Mouse (Mus musculus) limb, embryonic 12.5 days (tissue): ENCODE data around the gene Sox5. TPM values are rescaled to one million over a fixed set of nuclear protein-coding genes. Genes with fewer than 3 reads are reported as not detected.

ENCODE experiments used
- ATAC-seq: fragments of 200-750 bp; cut with Nextera tagmentation; 2 replicates; pipeline ENCODE4 v1.8.0; 2017; ENCODE audit warnings: low read depth, moderate TSS enrichment; ENCODE audit not compliant: insufficient number of reproducible peaks, insufficient read depth, low FRiP score, low TSS enrichment
- H3K27ac ChIP-seq: fragments of 300-500 bp; sonication (generic); 2 replicates; pipeline ENCODE4 v1.5.1; 2016; ENCODE audit warnings: mild to moderate bottlenecking, moderate library complexity
- H3K27me3 ChIP-seq: fragments of 300-500 bp; sonication (generic); 2 replicates; pipeline ENCODE4 v1.6.1; 2016; ENCODE audit warnings: mild to moderate bottlenecking, moderate library complexity
- H3K36me3 ChIP-seq: fragments of 300-500 bp; sonication (generic); 2 replicates; pipeline ENCODE4 v1.6.1; 2016; ENCODE audit warnings: mild to moderate bottlenecking, moderate library complexity
- H3K4me1 ChIP-seq: fragments of 300-500 bp; sonication (generic); replicated peaks from 2 replicates; pipeline ENCODE4 v1.6.1; 2016
- H3K4me2 ChIP-seq: fragments of 300-500 bp; sonication (generic); 2 replicates; pipeline ENCODE4 v1.6.1; 2016; ENCODE audit warnings: mild to moderate bottlenecking, moderate library complexity
- H3K4me3 ChIP-seq: fragments of 300-500 bp; sonication (generic); replicated peaks from 2 replicates; pipeline ENCODE4 v1.5.1; 2016; ENCODE audit warnings: mild to moderate bottlenecking
- H3K9ac ChIP-seq: fragments of 300-500 bp; sonication (generic); replicated peaks from 2 replicates; pipeline ENCODE4 v1.6.1; 2016; ENCODE audit warnings: mild to moderate bottlenecking, moderate library complexity
- H3K9me3 ChIP-seq: fragments of 300-500 bp; sonication (generic); 2 replicates; pipeline ENCODE4 v1.6.1; 2016; ENCODE audit warnings: mild to moderate bottlenecking, moderate library complexity
- WGBS: fragments of 180-500 bp; shearing (Covaris S2); methylation state at CpG from one replicate; pipeline ENCODE4 v1.1.7; 2016; 5-methylcytosine and 5-hydroxymethylcytosine counted together
- polyA plus RNA-seq: library from polyadenylated mRNA; unstranded; fragments of >200 nt; fragmentation: Nextera tagmentation; extraction: Ambion mirVana; gene quantifications from 2 replicates; pipeline ENCODE4 v1.2.1, GENCODE M21; 2016

Gene Sox5
- polyA plus RNA-seq, 1 experiment from 2014 or later: 96.1 TPM

DNA sequence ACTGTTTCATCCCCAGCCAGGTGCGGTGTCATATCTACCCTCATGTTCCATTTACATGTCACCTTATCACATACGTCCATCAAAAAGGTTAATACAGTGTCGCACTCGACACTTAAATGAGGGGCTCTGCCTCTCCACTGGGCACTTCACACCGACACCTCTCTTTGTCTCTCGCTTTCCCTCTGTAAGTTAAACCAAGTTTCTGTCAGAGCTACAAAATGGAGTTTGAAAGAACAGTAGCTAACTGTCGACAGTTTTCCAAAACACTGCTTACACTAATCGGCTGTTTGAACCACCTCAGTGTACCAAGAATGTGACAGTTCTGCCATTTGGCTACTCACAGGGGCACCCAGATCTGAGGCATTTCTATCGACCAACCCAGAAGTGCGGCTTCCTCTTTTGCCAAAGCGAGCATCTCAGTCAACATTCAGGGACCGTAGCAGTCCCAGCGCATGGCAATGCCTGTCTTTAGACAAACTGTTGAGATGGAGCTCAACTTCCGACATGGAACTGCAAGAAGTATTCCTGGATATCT, 724.6 kb downstream of the Sox5 start:
- Histone ChIP-seq H3K4me1 (peaks cover 13% of the 10 kb centered on the region), H3K27ac (peak overlapping the region; percentile 95), H3K9ac (no peak overlapping the region), H3K4me2 (no peak overlapping the region), H3K4me3 (no peak overlapping the region), H3K9me3 (no peaks in the 10 kb centered on the region), H3K36me3 (no peaks in the 10 kb centered on the region), H3K27me3 (no peaks in the 10 kb centered on the region)
- ATAC-seq: no peak
- WGBS: 79% methylated on average over 14 of the region's 14 CpGs

DNA sequence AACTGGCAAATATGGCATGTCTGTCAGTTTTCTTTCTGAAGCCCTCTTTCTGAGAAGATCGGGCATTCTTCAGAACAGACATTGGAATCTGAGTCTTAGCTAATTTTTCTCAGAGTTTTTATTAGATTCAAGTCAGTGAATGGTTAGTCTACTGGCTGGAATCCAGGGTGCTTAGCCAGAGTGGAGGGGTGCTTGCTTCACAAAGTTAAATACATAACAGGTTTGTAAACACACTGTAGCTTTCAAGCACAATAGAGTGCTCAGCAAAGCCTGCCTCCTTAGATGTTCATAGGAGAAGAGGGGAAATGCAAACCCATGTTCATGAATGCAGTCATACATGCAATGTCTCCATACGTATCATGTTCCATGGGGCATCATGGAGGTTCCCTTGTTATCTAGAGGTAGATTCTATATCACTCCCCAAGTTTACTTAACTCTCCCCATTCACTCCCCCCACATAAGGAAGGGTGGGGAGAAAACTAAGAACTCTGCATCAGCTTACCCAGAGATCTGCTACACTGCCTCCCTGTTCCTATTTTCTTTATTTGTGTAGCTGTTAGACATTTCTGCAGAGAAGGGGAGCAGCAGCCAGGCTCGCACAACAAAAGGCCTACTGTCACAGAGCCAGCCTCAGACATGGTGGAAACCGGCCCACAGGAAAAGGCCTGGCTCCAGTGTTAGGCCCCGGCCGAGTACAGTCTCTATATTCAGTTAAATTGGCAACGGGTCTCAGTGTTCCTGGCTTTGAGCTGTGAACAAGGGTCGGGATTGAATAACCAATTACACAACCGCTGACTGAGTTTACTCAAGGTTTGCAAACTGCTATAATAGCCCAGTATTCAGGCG, 725.3 kb downstream of the Sox5 start:
- peak; percentile 91 for ATAC-seq
- Histone ChIP-seq H3K9me3 (no peaks in the 10 kb centered on the region), H3K27ac (peak overlapping the region; percentile 95), H3K36me3 (no peaks in the 10 kb centered on the region), H3K4me3 (no peak overlapping the region), H3K9ac (no peak overlapping the region), H3K4me2 (no peak overlapping the region), H3K27me3 (no peaks in the 10 kb centered on the region), H3K4me1 (peaks cover 13% of the 10 kb centered on the region)
- WGBS: 63% methylated on average over 10 of the region's 10 CpGs

DNA sequence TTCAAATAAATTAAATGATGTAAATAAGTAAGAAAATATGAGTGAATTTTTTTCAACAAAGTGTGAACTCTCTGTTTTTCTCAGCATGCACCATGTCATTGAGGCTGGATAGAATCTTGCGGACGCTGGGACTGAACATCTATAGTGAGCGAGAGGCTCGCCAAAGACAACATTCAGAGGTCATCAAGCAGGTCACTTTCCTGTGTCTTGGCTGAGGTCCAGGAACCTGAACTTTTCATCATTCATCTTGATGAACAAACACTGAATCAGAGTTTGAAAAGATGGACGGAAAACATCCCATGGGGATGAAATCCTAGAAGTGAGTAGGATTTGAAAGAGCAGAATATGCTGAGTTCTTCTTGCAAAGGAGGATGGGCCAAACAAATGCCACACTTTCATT, 729.3 kb downstream of the Sox5 start:
- Histone ChIP-seq H3K9ac (no peak overlapping the region), H3K4me2 (no peak overlapping the region), H3K36me3 (no peaks in the 10 kb centered on the region), H3K4me3 (no peak overlapping the region), H3K27me3 (no peaks in the 10 kb centered on the region), H3K27ac (no peak overlapping the region), H3K4me1 (peaks cover 19% of the 10 kb centered on the region), H3K9me3 (no peaks in the 10 kb centered on the region)
- ATAC-seq: no peak
- 79% methylated on average over 5 of the region's 5 CpGs for WGBS

DNA sequence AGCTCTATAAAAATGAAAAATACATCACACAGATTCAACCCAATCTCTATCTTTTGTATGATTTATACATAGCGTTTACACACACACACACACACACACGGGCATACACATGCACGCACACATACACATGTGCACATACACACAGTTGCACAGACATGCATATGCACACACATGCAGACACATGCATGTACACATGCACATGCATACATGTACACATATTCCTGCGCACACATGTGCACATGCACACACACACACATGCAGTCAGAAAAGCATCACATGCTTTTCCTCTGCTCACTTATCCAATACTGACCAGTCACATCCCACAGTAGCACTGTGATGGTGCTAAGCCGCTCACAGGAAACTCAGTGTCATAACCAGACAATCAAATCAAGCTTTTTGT, 730.5 kb downstream of the Sox5 start:
- Histone ChIP-seq H3K27ac (no peak overlapping the region), H3K4me3 (no peak overlapping the region), H3K4me1 (peaks cover 24% of the 10 kb centered on the region), H3K9ac (no peak overlapping the region), H3K9me3 (no peaks in the 10 kb centered on the region), H3K36me3 (no peaks in the 10 kb centered on the region), H3K27me3 (no peaks in the 10 kb centered on the region), H3K4me2 (no peak overlapping the region)
- ATAC-seq: no peak
- WGBS: 89% methylated on average over 5 of the region's 5 CpGs

DNA sequence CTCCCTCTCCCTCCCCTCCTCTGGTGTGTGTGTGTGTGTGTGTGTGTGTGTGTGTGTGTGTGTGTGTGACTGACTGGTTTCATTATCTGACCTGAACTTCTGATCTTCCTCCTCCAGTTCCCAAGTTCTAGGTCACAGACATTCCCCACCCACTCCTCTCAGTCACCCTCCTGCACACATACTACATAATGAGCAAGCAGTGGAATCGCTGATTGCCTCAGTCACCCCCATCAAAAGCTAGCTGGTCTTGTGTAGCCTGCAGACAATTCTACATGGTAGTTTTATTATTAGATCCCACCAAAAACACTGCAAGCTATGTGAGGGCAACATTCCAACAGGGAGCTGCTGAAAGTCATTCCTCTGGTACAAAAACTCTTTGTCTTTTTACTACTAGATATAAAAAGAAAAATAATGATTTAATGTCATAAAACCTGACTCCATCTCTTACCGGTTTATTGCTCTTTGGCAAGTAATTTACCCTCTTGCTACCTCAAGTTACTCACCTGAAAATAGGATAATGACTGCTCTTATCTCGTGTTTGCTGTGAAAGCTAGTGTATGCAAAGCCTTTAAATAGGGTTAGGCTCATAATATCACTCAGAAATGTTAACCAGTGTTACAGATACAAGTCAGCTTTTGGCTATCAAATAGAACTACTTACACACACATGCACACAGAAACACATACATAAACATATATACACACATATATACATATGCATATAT, 733.4 kb downstream of the Sox5 start:
- Histone ChIP-seq H3K4me3 (no peak overlapping the region), H3K9ac (no peak overlapping the region), H3K9me3 (no peaks in the 10 kb centered on the region), H3K36me3 (no peaks in the 10 kb centered on the region), H3K4me1 (peaks cover 29% of the 10 kb centered on the region), H3K4me2 (no peak overlapping the region), H3K27ac (peak overlapping the region; percentile 69), H3K27me3 (no peaks in the 10 kb centered on the region)
- WGBS: 58% methylated on average over 3 of the region's 3 CpGs
- no peak for ATAC-seq

DNA sequence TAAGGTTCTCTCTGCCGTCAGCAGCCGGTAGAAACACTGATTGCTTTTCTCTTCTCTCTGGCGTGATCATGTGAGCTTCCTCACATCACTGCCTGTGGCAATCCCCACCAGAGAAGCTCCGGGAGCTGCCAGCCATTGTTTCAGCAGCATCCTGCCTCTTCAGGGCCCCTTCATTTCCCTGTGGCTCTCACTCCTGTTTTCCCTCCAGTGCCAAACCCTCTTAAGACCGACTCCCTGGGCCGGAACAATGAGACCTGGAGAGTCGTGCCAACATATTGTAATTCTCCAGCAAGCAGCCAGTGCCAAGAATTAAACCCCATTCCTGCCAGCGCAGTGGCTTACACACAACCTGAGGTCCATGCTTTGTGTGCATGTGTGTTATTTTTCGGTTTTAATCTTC, 736.3 kb downstream of the Sox5 start:
- H3K9ac ChIP-seq: no peak overlapping the region
- WGBS: 74% methylated on average over 9 of the region's 9 CpGs

DNA sequence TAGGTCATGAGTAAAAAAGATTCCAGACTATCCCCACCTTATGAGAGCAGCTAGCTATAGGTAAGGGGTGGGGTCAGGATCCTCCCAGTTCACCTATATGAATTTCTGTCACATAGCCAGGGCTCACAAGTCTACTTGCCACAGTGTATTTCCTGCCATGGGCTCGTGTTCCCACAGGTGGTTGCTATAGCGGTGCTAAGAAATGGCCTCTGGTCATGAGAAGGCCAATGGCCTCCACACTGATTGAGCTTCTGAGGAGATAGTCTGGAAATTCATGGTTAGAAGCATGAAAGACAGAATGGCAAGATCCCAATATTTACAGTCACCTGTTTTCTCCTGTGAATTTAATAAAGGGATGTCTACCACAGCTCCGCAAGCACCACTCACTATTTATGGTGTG, 737.4 kb downstream of the Sox5 start:
- H3K4me1 ChIP-seq: peaks cover 49% of the 10 kb centered on the region
- H3K36me3 ChIP-seq: peaks cover 2% of the 10 kb centered on the region; the same call in 1 of the 2 replicates
- H3K27me3 ChIP-seq: no peaks in the 10 kb centered on the region
- 0 out of 2 replicates have a peak overlapping the region, but pooled peaks have one; percentile 4 for H3K27ac ChIP-seq
- no peak overlapping the region for H3K9ac ChIP-seq
- no peak overlapping the region for H3K4me2 ChIP-seq
- no peak overlapping the region for H3K4me3 ChIP-seq
- no peaks in the 10 kb centered on the region for H3K9me3 ChIP-seq
- ATAC-seq: no peak
- 83% methylated on average over 3 of the region's 3 CpGs for WGBS

More for the DNA sequence above, 736.3 kb downstream of the Sox5 start:
- no peak for ATAC-seq
- peak overlapping the region; percentile 50; the same call in 1 of the 2 replicates for H3K27ac ChIP-seq
- no peak overlapping the region for H3K4me3 ChIP-seq
- H3K4me2 ChIP-seq: no peak overlapping the region
- H3K36me3 ChIP-seq: peaks cover 2% of the 10 kb centered on the region; the same call in 1 of the 2 replicates
- H3K9me3 ChIP-seq: no peaks in the 10 kb centered on the region
- no peaks in the 10 kb centered on the region for H3K27me3 ChIP-seq
- peaks cover 46% of the 10 kb centered on the region for H3K4me1 ChIP-seq

DNA sequence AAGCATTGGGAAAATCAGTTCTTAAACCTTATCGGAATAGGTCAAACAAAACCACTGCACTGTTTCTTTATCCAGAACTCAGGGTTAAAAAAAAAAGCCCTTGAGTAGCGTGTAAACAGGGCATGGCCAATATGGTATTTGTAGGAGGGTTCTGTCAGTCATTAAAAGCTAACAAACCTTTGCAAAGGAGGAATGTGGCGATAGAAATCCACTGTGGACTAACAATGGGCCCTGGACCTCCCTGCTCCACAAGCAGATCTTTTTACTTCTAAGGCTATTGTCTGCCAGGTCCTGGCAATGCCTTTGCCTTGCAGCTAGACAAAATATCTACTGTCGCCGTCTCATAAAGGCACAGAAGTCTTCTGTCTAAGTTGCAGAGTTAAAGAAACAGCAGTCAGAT, 738.8 kb downstream of the Sox5 start:
- no peaks in the 10 kb centered on the region for H3K27me3 ChIP-seq
- H3K36me3 ChIP-seq: peaks cover 2% of the 10 kb centered on the region; the same call in 1 of the 2 replicates
- no peaks in the 10 kb centered on the region for H3K9me3 ChIP-seq
- peaks cover 57% of the 10 kb centered on the region for H3K4me1 ChIP-seq
- peak overlapping the region; percentile 85 for H3K27ac ChIP-seq
- 50% methylated on average over 5 of the region's 5 CpGs for WGBS
- no peak for ATAC-seq
- H3K4me3 ChIP-seq: no peak overlapping the region
- H3K9ac ChIP-seq: no peak overlapping the region
- no peak overlapping the region for H3K4me2 ChIP-seq

DNA sequence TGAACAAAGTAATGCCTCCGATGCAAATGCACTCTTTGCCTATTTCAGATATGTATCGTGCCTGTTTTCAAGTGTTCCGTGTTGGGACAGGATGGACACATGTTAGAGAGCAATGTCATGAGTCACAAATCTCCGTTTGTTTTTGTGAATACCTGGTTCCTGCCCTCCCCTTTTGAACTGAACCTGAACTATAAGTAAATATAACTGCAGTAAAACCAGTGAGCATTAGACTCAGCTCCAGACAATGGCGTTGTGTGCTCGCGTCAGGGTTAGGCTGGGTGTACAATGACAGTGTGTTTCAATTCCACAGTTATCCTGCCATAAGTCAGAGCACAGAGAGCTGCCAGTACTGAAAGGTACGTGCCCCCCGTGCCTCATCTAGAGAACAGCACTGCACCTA, 739.8 kb downstream of the Sox5 start:
- Histone ChIP-seq H3K4me1 (peaks cover 52% of the 10 kb centered on the region), H3K4me3 (no peak overlapping the region), H3K27me3 (no peaks in the 10 kb centered on the region), H3K9ac (no peak overlapping the region), H3K4me2 (no peak overlapping the region), H3K9me3 (no peaks in the 10 kb centered on the region), H3K36me3 (peaks cover 2% of the 10 kb centered on the region; the same call in 1 of the 2 replicates), H3K27ac (peak overlapping the region; percentile 66)
- no peak for ATAC-seq
- WGBS: 82% methylated on average over 9 of the region's 9 CpGs

DNA sequence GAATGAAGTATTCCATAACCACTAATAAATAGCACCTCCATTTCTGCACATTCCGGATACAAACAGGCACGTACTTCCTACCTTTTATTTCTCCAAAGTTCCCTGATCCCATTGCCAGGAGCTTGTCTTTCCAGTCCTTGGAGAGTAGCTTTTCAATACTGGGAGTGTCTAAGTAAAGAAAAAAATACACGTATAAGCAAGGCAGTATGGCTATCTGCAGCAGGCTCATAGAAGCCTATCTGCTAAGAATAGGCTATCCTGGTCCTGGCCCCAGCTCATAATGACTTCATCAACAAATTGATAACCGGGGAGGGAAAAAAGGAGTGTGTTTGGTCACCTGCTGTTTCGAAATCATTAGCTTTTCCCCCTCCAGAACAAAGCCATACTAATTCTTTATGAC, 740.6 kb downstream of the Sox5 start:
- ATAC-seq: no peak
- Histone ChIP-seq H3K4me3 (no peak overlapping the region), H3K36me3 (peaks cover 2% of the 10 kb centered on the region; the same call in 1 of the 2 replicates), H3K27me3 (no peaks in the 10 kb centered on the region), H3K4me2 (no peak overlapping the region), H3K27ac (no peak overlapping the region), H3K9me3 (no peaks in the 10 kb centered on the region), H3K9ac (no peak overlapping the region), H3K4me1 (peaks cover 46% of the 10 kb centered on the region)
- WGBS: 68% methylated on average over 5 of the region's 5 CpGs

DNA sequence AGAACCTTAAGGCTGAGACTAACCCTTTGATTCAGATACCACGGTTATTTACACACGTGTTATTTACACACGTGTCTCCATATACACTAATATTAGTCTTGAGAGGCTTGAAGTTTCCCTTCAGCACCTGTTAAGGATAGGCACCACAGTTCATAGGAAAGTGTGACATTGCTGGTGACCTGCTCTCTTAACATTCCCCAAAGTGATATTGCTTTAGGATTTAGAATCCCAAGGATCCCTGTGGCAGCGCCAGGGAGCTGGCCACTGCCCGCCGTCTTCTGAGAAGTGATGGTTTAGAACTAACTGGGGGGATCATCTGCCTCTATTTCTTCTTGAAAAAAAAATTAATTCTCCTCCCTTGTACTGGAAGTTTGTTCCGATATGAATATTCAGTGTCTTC, 741.4 kb downstream of the Sox5 start:
- Histone ChIP-seq H3K9me3 (no peaks in the 10 kb centered on the region), H3K27ac (peak overlapping the region; percentile 89; the same call in 1 of the 2 replicates), H3K4me1 (peaks cover 43% of the 10 kb centered on the region), H3K36me3 (peaks cover 2% of the 10 kb centered on the region; the same call in 1 of the 2 replicates), H3K27me3 (no peaks in the 10 kb centered on the region), H3K4me3 (no peak overlapping the region), H3K9ac (no peak overlapping the region), H3K4me2 (no peak overlapping the region)
- 93% methylated on average over 7 of the region's 7 CpGs for WGBS
- no peak for ATAC-seq
